Mouse (Mus musculus): Measurements from ENCODE around the gene Tmem238l. TPM values are rescaled to one million over a fixed set of nuclear protein-coding genes. Genes with fewer than 3 reads are reported as not detected.
A peak's percentile ranks its signal among the peaks of the same experiment; 100 is the strongest.

Gene Tmem238l
- not detected in 2 replicates for total RNA-seq (2012; rRNA removed)

- in situ Hi-C loops (cut with MboI; ENCODE audit: low sequenced_read_pairs in 2 of 2, unreplicated experiment in 2 of 2): no loop called here
- DNase-seq (ENCODE audit: low read depth, low spot score): no peak
- Histone ChIP-seq H3K27ac (ENCODE audit: insufficient read depth, low read depth, low read length, poor library complexity, severe bottlenecking) (no peak within 1 kb of the TSS), H3K9ac (ENCODE audit: insufficient read depth, low read depth, low read length, poor library complexity, severe bottlenecking) (no peak within 1 kb of the TSS), H3K4me3 (ENCODE audit: insufficient read depth in 1 of 2, low read depth in 1 of 2, low read length in 2 of 2, poor library complexity in 1 of 2, severe bottlenecking in 1 of 2) (no peak within 1 kb of the TSS), H3K4me1 (ENCODE audit: control insufficient read depth in 2 of 2, insufficient read depth in 2 of 2, low read length in 2 of 2, poor library complexity in 1 of 2) (no peaks in the 10 kb centered on the region), H3K36me3 (ENCODE audit: control insufficient read depth, insufficient read depth, low read length, poor library complexity, severe bottlenecking) (no peaks in the 10 kb centered on the region), H3K9me3 (ENCODE audit: control insufficient read depth, insufficient read depth, low read depth, low read length) (peaks cover 8% of the 10 kb centered on the region)
- TF ChIP-seq CHD2 (IDR thresholded peaks at IDR 0.05; ENCODE audit: low read depth, low read length) (no peak), ZNF384 (IDR thresholded peaks at IDR 0.05; ENCODE audit: low read depth, low read length) (no peak)
These were observed at the start of gene Tmem238l for GRCm38 (mm10) chr11:66956303-66956702. Gene Tmem238l (plus strand): TSS chr11:66956638.

- Histone ChIP-seq H3K9ac (ENCODE audit: insufficient read depth, low read depth, low read length, poor library complexity, severe bottlenecking) (peak within 1 kb of the TSS; percentile 37; the same call in 1 of the 2 replicates), H3K9me3 (ENCODE audit: control insufficient read depth, insufficient read depth, low read depth, low read length) (no peaks in the 10 kb centered on the region), H3K4me1 (ENCODE audit: control insufficient read depth in 2 of 2, insufficient read depth in 2 of 2, low read length in 2 of 2, poor library complexity in 1 of 2) (peaks cover 6 to 12% of the 10 kb centered on the region in 2 experiments; a peak in 2 of 4 replicates), H3K27ac (ENCODE audit: insufficient read depth, low read depth, low read length, poor library complexity, severe bottlenecking) (no peak within 1 kb of the TSS), H3K4me3 (ENCODE audit: insufficient read depth in 1 of 2, low read depth in 1 of 2, low read length in 2 of 2, poor library complexity in 1 of 2, severe bottlenecking in 1 of 2) (peak within 1 kb of the TSS; percentile 33 to 43; a peak in 3 of 4 replicates), H3K36me3 (ENCODE audit: control insufficient read depth, insufficient read depth, low read length, poor library complexity, severe bottlenecking) (no peaks in the 10 kb centered on the region)
- TF ChIP-seq ZC3H11A (IDR thresholded peaks at IDR 0.05; ENCODE audit: borderline replicate concordance, low read depth, low read length): no peak
- TF ChIP-seq MAFK (IDR thresholded peaks at IDR 0.05; ENCODE audit: insufficient read depth, low read depth, low read length): no peak
- TF ChIP-seq HCFC1 (IDR thresholded peaks at IDR 0.05; ENCODE audit: borderline replicate concordance, insufficient read depth, low read length): no peak
- no peak for TF ChIP-seq ZNF384 (IDR thresholded peaks at IDR 0.05; ENCODE audit: low read depth, low read length)
- TF ChIP-seq CHD2 (IDR thresholded peaks at IDR 0.05; ENCODE audit: low read depth, low read length): no peak
- no peak for DNase-seq (ENCODE audit: low read depth, low spot score)
- in situ Hi-C loops (cut with MboI; ENCODE audit: low sequenced_read_pairs in 2 of 2, unreplicated experiment in 2 of 2): no loop called here
These were observed 44.6 kb upstream of the Tmem238l start, which contains the start of gene Pirt for GRCm38 (mm10) chr11:66911811-66912210. Gene Pirt (plus strand): TSS chr11:66911981.

- H3K4me1 ChIP-seq (ENCODE audit: control insufficient read depth in 2 of 2, insufficient read depth in 2 of 2, low read length in 2 of 2, poor library complexity in 1 of 2): peaks cover 5 to 11% of the 10 kb centered on the region in 2 experiments; a peak in 1 of 4 replicates
- H3K9me3 ChIP-seq (ENCODE audit: control insufficient read depth, insufficient read depth, low read depth, low read length): no peaks in the 10 kb centered on the region
- no peaks in the 10 kb centered on the region for H3K36me3 ChIP-seq (ENCODE audit: control insufficient read depth, insufficient read depth, low read length, poor library complexity, severe bottlenecking)
- in situ Hi-C loops (cut with MboI; ENCODE audit: low sequenced_read_pairs in 2 of 2, unreplicated experiment in 2 of 2): no loop called here
- H3K9ac ChIP-seq (ENCODE audit: insufficient read depth, low read depth, low read length, poor library complexity, severe bottlenecking): peak overlapping the region; percentile 37; the same call in 1 of the 2 replicates
- H3K4me3 ChIP-seq (ENCODE audit: insufficient read depth in 1 of 2, low read depth in 1 of 2, low read length in 2 of 2, poor library complexity in 1 of 2, severe bottlenecking in 1 of 2): peak overlapping the region; percentile 33 to 43; a peak in 3 of 4 replicates
- TF ChIP-seq ZNF384 (IDR thresholded peaks at IDR 0.05; ENCODE audit: low read depth, low read length): no peak
- DNase-seq (ENCODE audit: low read depth, low spot score): no peak
- no peak overlapping the region for H3K27ac ChIP-seq (ENCODE audit: insufficient read depth, low read depth, low read length, poor library complexity, severe bottlenecking)
These were observed 43.6 kb upstream of the Tmem238l start for GRCm38 (mm10) chr11:66912531-66913458.

DNA sequence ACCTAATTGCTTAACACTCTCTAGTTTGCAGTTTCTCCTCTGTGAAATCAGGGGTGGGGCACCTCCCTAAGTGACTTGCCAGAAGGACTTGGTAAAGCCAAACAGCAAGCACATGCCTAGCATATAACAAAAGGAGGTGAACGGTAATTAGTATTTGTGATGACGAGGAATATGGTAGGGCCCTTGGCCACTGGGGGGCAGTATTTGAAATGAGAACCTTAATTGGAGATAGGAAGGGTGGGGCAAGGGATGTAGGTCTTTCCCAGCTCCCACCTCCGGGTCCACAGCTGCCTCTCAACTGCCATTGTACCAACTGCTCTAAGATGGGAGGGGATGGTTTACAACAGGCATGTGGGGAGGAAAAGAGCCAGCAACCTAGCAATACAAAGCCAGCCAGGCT, 42.2 kb upstream of the Tmem238l start:
- peak; percentile 75 for DNase-seq (ENCODE audit: low read depth, low spot score)
- H3K27ac ChIP-seq (ENCODE audit: insufficient read depth, low read depth, low read length, poor library complexity, severe bottlenecking): no peak overlapping the region
- H3K9ac ChIP-seq (ENCODE audit: insufficient read depth, low read depth, low read length, poor library complexity, severe bottlenecking): no peak overlapping the region
- no peaks in the 10 kb centered on the region for H3K9me3 ChIP-seq (ENCODE audit: control insufficient read depth, insufficient read depth, low read depth, low read length)
- no peak overlapping the region for H3K4me3 ChIP-seq (ENCODE audit: insufficient read depth in 1 of 2, low read depth in 1 of 2, low read length in 2 of 2, poor library complexity in 1 of 2, severe bottlenecking in 1 of 2)
- TF ChIP-seq MAFK (IDR thresholded peaks at IDR 0.05; ENCODE audit: insufficient read depth, low read depth, low read length) (no peak), ZC3H11A (IDR thresholded peaks at IDR 0.05; ENCODE audit: borderline replicate concordance, low read depth, low read length) (no peak; the same call in 1 of the 2 replicates), ZNF384 (IDR thresholded peaks at IDR 0.05; ENCODE audit: low read depth, low read length) (no peak), CHD2 (IDR thresholded peaks at IDR 0.05; ENCODE audit: low read depth, low read length) (no peak), HCFC1 (IDR thresholded peaks at IDR 0.05; ENCODE audit: borderline replicate concordance, insufficient read depth, low read length) (no peak)
- no peaks in the 10 kb centered on the region for H3K36me3 ChIP-seq (ENCODE audit: control insufficient read depth, insufficient read depth, low read length, poor library complexity, severe bottlenecking)
- peaks cover 7 to 13% of the 10 kb centered on the region in 2 experiments; a peak in 1 of 4 replicates for H3K4me1 ChIP-seq (ENCODE audit: control insufficient read depth in 2 of 2, insufficient read depth in 2 of 2, low read length in 2 of 2, poor library complexity in 1 of 2)
- in situ Hi-C loops (cut with MboI; ENCODE audit: low sequenced_read_pairs in 2 of 2, unreplicated experiment in 2 of 2): no loop called here
